Mouse (Mus musculus): ENCODE measurements around the gene Rnf185. TPM values are rescaled to one million over a fixed set of nuclear protein-coding genes. Genes with fewer than 3 reads are reported as not detected.
A peak's percentile ranks its signal among the peaks of the same experiment; 100 is the strongest.

Gene Rnf185
- polyA plus RNA-seq (2015; fragmentation: Nextera tagmentation; extraction: Ambion mirVana) = 24.7 and 25.6 TPM in 2 replicates

DNA sequence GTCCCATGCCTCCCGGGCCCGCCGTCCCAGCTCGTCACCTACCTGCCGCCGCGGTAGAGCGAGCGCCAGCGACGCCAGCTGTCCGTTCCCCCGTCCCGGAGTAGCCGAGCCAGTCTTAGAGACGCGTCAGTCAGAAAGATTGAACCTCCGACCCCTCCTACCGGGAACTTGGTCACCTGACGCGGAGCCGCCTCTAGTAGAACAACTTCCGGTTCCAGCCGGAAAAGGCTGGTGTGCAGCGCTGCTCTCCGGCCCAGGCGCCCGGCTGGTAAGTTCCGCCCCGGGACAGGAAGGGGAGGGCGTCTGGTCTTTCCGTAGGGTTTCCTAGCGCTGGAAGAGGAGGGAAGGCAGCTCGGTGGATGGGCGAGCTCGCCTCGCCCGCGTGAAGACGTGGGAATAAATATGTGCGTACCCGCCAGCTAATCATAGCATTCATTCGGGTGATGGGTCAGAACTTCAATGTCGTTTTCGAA lies at the start of gene Rnf185:
Rnf185 (minus strand) TSS at position 197 of the 473 bp plus-strand sequence.
- Histone ChIP-seq H3K4me1 (peaks cover 28% of the 10 kb centered on the region), H3K36me3 (peaks cover 33% of the 10 kb centered on the region), H3K4me3 (peak within 1 kb of the TSS; percentile 95), H3K4me2 (peak within 1 kb of the TSS; percentile 95), H3K9ac (peak within 1 kb of the TSS; percentile 93), H3K9me3 (no peaks in the 10 kb centered on the region), H3K27ac (replicated peaks) (peak within 1 kb of the TSS; percentile 96), H3K27me3 (replicated peaks) (no peaks in the 10 kb centered on the region)
- under 1% methylated on average over 45 of the region's 45 CpGs for WGBS
- peak; percentile 95 for ATAC-seq (ENCODE audit: extremely low read depth, insufficient number of reproducible peaks, low FRiP score, low TSS enrichment)

DNA sequence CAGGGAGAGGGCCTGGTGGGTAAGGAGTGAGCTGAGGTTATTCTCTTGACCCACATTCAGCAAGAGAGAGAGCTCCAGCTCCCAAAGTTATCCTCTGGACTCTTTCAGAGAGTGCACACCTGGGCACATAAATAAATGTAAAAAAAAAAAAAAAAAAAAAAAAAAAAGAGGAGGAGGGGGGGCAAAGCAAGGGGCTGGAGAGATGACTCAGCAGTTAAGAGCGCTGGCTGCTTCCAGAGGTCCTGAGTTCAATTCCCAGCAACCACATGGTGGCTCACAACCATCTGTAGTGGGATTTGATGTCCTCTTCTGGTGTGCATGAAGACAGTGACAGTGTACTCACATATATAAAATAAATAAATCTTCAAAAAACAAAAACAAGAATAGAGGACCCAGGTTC lies 45.1 kb upstream of the Rnf185 start:
- 84% methylated on average over 1 of the region's 1 CpGs for WGBS
- peaks cover 8% of the 10 kb centered on the region; the same call in 1 of the 2 replicates for H3K4me1 ChIP-seq
- no peak overlapping the region for H3K27ac ChIP-seq (replicated peaks)
- no peak overlapping the region for H3K4me2 ChIP-seq
- no peaks in the 10 kb centered on the region for H3K9me3 ChIP-seq
- H3K9ac ChIP-seq = no peak overlapping the region
- 0 out of 2 replicates have a peak, but pooled peaks cover 3% of the 10 kb centered on the region for H3K36me3 ChIP-seq
- H3K4me3 ChIP-seq = no peak overlapping the region
- peaks cover 1% of the 10 kb centered on the region; the same call in 1 of the 2 replicates for H3K27me3 ChIP-seq (replicated peaks)
- no peak for ATAC-seq (ENCODE audit: extremely low read depth, insufficient number of reproducible peaks, low FRiP score, low TSS enrichment)

DNA sequence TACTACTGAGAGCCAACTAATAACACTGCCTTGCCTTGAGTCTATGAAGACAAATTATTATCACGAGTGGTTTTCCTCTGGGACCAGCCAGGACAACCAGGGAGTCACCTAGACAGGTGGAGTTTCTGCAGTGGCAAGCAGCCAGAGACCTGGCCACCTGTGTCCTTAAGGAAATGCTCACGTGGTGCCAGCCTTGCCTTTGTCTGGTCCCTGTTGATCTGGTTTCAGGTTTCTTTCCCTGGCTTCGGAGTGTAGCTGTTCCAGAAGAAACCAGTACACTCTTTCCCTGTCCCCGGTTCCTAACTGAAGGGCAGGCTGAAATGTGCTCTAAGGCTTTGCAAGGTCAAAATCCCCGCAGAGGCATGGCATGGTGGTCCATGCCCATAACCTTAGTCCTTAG lies 44.6 kb upstream of the Rnf185 start:
- Histone ChIP-seq H3K4me1 (peaks cover 8% of the 10 kb centered on the region; the same call in 1 of the 2 replicates), H3K27me3 (replicated peaks) (no peaks in the 10 kb centered on the region; the same call in 1 of the 2 replicates), H3K9ac (no peak overlapping the region), H3K27ac (replicated peaks) (no peak overlapping the region), H3K4me3 (no peak overlapping the region), H3K36me3 (0 out of 2 replicates have a peak, but pooled peaks cover 3% of the 10 kb centered on the region), H3K9me3 (no peaks in the 10 kb centered on the region), H3K4me2 (no peak overlapping the region)
- WGBS = 48% methylated on average over 5 of the region's 5 CpGs
- ATAC-seq (ENCODE audit: extremely low read depth, insufficient number of reproducible peaks, low FRiP score, low TSS enrichment) = no peak

DNA sequence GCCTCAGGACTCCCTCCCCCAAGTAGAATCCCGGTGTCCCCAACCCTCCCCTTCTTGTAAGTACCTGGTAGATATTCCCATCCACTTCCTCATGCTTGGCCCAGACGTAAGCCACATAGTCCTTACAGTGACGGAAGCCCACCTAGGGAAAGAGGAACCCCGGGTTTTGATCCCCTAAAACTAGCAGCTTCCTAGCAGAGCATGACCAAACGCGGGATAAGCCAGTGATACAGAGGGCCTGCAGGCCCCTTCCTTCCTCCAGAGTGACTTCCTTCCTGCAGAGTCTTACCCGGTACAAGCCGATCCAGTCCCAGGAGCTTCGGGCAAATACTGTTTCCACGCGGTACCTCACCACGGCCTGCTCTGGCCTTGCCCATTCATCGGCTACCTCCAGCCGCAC lies 43.3 kb upstream of the Rnf185 start:
- WGBS = 82% methylated on average over 14 of the region's 14 CpGs
- H3K27ac ChIP-seq (replicated peaks) = no peak overlapping the region
- ATAC-seq (ENCODE audit: extremely low read depth, insufficient number of reproducible peaks, low FRiP score, low TSS enrichment) = no peak

DNA sequence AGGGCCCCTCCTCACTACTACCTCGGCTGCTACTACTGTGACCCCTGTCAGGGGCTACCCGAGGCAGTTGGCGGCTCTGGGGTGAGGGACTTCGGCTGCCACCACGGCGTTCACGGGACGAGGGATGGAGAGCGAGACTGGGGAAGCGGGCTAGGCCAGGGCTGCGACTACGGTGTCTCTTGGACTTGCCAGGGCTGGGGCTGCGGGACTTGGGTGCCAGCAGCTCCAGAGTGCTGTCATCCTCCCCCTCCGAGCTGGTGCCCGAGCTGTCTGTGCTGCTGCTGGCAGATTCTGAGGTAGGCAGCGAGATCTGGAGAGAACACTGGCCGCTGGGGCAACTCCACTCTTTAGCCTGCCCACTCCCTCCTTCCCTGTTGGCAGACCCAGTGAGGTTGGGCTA lies 42.7 kb upstream of the Rnf185 start:
- ATAC-seq (ENCODE audit: extremely low read depth, insufficient number of reproducible peaks, low FRiP score, low TSS enrichment) = no peak
- Histone ChIP-seq H3K9ac (no peak overlapping the region), H3K9me3 (no peaks in the 10 kb centered on the region), H3K4me1 (peaks cover 8% of the 10 kb centered on the region; the same call in 1 of the 2 replicates), H3K4me2 (no peak overlapping the region), H3K27ac (replicated peaks) (no peak overlapping the region), H3K27me3 (replicated peaks) (no peaks in the 10 kb centered on the region), H3K36me3 (0 out of 2 replicates have a peak, but pooled peaks cover 3% of the 10 kb centered on the region), H3K4me3 (no peak overlapping the region)
- WGBS = 74% methylated on average over 17 of the region's 17 CpGs

More for the DNA sequence above, 43.3 kb upstream of the Rnf185 start:
- H3K4me2 ChIP-seq = no peak overlapping the region
- 0 out of 2 replicates have a peak, but pooled peaks cover 3% of the 10 kb centered on the region for H3K36me3 ChIP-seq
- no peak overlapping the region for H3K9ac ChIP-seq
- H3K4me1 ChIP-seq = peaks cover 8% of the 10 kb centered on the region; the same call in 1 of the 2 replicates
- H3K4me3 ChIP-seq = no peak overlapping the region
- no peaks in the 10 kb centered on the region for H3K9me3 ChIP-seq
- H3K27me3 ChIP-seq (replicated peaks) = no peaks in the 10 kb centered on the region

DNA sequence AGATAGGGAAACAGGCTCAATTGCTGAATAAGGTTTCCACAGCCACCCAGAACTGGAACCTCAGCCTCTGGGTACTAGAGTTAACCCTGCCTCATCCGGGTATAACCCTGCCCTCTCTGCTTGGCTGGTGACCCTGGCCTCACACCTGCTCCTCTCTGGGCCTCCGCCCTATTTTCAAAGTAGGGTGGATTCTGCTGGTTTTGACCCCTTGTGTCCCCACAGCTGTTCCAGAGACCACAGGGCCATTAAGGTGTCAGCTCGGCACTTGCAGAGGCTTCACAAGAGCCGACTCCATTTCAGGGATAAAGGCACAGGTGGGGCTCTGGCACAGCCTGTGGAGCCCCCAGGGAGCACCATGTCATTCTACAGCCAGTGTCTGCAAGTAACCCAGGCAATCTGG lies 40.6 kb upstream of the Rnf185 start:
- peaks cover 14% of the 10 kb centered on the region; the same call in 1 of the 2 replicates for H3K4me1 ChIP-seq
- H3K4me3 ChIP-seq = no peak overlapping the region
- H3K27me3 ChIP-seq (replicated peaks) = no peaks in the 10 kb centered on the region
- 68% methylated on average over 4 of the region's 4 CpGs for WGBS
- H3K4me2 ChIP-seq = no peak overlapping the region
- H3K9me3 ChIP-seq = no peaks in the 10 kb centered on the region
- peak overlapping the region; percentile 19; the same call in 1 of the 2 replicates for H3K9ac ChIP-seq
- H3K27ac ChIP-seq (replicated peaks) = no peak overlapping the region
- ATAC-seq (ENCODE audit: extremely low read depth, insufficient number of reproducible peaks, low FRiP score, low TSS enrichment) = no peak
- H3K36me3 ChIP-seq = no peaks in the 10 kb centered on the region

DNA sequence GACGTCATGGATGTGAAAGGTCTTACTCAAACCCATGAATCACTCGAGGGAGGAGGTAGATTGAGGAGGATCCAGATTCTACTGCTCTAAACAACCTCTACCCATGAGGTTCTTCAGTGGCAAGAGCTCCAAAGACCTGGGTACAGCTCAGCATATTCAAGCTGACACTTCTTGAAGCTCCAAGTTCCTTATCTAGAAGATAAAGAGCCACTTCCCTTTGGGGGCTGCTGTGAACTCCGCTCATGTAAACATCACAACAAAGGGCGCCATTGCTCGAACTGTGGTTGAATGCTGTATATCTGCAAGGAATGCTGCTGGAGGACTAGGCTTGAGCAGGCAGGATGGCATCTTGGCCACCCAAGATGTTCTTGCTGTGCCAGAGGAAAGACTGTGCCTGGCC lies 36.9 kb upstream of the Rnf185 start:
- no peak overlapping the region for H3K9ac ChIP-seq
- 42% methylated on average over 5 of the region's 5 CpGs for WGBS
- H3K4me2 ChIP-seq = no peak overlapping the region
- peaks cover 18% of the 10 kb centered on the region; the same call in 1 of the 2 replicates for H3K4me1 ChIP-seq
- no peak overlapping the region for H3K27ac ChIP-seq (replicated peaks)
- no peaks in the 10 kb centered on the region for H3K36me3 ChIP-seq
- H3K9me3 ChIP-seq = no peaks in the 10 kb centered on the region
- peaks cover 7% of the 10 kb centered on the region; the same call in 1 of the 2 replicates for H3K27me3 ChIP-seq (replicated peaks)
- no peak overlapping the region for H3K4me3 ChIP-seq
- ATAC-seq (ENCODE audit: extremely low read depth, insufficient number of reproducible peaks, low FRiP score, low TSS enrichment) = no peak

DNA sequence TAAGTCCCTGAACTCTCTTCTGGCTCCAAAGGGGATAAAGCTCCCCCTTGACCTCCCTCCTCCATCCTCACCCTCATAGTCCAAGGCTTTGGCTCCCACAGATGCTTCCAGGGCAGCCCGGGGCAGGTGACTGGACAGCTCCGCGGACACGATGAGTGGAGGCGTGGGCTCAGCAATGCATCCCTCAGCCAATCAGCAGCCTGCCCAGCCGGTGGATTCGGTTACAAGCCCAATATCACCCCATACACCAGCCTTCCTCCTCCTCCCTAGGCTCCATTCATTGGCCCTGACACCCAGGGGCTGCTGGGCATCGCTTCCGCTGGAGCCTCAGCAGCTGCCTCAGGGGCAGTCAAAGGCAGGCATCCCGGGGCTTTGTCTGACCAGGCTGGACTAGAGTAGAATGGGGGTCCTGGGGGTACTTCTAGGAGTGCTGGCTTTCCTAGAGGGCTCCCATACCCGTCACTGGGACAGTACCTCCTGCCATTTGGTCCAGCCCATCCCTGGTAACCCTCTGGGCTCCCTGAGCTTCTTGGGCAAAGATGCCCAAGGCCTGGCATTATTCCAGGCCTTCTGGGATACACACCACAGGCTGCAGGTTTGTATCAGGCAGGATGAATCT lies 35.9 kb upstream of the Rnf185 start, which contains the start of gene Pla2g3:
Pla2g3 (plus strand) TSS at position 333 of the 619 bp plus-strand sequence.
- no peak within 1 kb of the TSS for H3K4me3 ChIP-seq

DNA sequence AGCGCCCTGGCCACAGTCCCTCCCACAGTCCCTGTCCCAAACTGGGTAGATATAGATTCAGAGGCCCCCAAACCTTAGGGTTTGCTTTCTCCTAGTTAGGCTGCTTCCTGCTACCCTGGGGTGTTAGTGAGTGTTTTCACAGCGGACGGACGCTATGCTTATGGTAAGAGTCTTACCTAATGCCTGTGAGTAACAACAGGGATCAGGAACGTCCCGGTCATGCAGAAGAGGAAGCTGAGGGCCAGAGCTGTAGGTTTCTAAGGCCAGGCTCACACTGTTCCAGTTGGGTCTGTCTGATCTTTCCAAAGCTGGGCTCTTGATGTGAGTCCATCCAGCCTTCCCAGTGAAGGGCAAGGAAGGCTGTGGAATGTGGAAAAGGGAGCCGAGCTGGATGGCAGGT lies 34.2 kb upstream of the Rnf185 start:
- no peak for ATAC-seq (ENCODE audit: extremely low read depth, insufficient number of reproducible peaks, low FRiP score, low TSS enrichment)
- 59% methylated on average over 7 of the region's 7 CpGs for WGBS
- H3K9me3 ChIP-seq = no peaks in the 10 kb centered on the region
- no peak overlapping the region for H3K4me3 ChIP-seq
- H3K27me3 ChIP-seq (replicated peaks) = peaks cover 7% of the 10 kb centered on the region; the same call in 1 of the 2 replicates
- H3K4me2 ChIP-seq = no peak overlapping the region
- H3K27ac ChIP-seq (replicated peaks) = no peak overlapping the region
- H3K4me1 ChIP-seq = 0 out of 2 replicates have a peak, but pooled peaks cover 15% of the 10 kb centered on the region
- H3K36me3 ChIP-seq = no peaks in the 10 kb centered on the region
- H3K9ac ChIP-seq = no peak overlapping the region

More for the DNA sequence above, 35.9 kb upstream of the Rnf185 start, which contains the start of gene Pla2g3:
- ATAC-seq (ENCODE audit: extremely low read depth, insufficient number of reproducible peaks, low FRiP score, low TSS enrichment) = no peak
- Histone ChIP-seq H3K9ac (no peak within 1 kb of the TSS), H3K4me1 (peaks cover 20% of the 10 kb centered on the region; the same call in 1 of the 2 replicates), H3K27me3 (replicated peaks) (peaks cover 7% of the 10 kb centered on the region; the same call in 1 of the 2 replicates), H3K9me3 (no peaks in the 10 kb centered on the region), H3K27ac (replicated peaks) (no peak within 1 kb of the TSS), H3K36me3 (no peaks in the 10 kb centered on the region), H3K4me2 (no peak within 1 kb of the TSS)
- 28% methylated on average over 11 of the region's 11 CpGs for WGBS

DNA sequence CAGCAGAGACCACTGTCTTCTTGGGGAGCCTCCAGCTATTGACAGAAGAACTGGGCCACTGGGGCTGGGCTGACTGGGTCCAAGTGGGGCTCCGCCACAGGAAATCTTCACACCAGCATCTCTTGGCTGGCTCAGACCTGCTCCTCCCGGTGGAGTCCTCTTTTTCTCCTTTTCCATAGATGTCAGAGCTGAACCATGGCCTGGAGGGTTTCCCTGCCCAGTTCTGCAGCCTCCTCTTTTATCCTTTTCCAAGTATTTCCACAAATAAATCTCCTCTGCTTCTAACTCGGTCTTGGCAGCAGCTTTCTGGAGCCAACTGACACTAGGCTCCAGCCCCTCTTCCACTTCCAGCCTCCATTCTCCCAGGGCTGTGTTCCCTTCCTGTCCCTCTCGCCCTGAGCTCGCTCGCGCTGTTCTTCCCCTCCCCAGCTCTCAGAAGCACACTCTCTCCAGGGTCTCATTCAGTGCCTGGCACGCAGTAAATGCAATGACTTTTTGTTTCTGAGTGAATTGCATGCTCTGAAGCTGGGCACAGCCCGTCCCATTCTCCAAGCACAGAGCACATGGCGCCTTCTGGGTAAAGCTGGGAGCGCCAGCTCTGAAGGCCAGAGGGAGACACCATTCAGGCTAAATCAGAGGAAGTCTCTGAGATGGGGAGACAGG lies 31.9 kb upstream of the Rnf185 start:
- ATAC-seq (ENCODE audit: extremely low read depth, insufficient number of reproducible peaks, low FRiP score, low TSS enrichment) = no peak
- Histone ChIP-seq H3K4me2 (no peak overlapping the region), H3K9ac (no peak overlapping the region), H3K36me3 (no peaks in the 10 kb centered on the region), H3K4me1 (0 out of 2 replicates have a peak, but pooled peaks cover 15% of the 10 kb centered on the region), H3K9me3 (no peaks in the 10 kb centered on the region), H3K27ac (replicated peaks) (no peak overlapping the region), H3K27me3 (replicated peaks) (peaks cover 7% of the 10 kb centered on the region; the same call in 1 of the 2 replicates), H3K4me3 (no peak overlapping the region)
- 62% methylated on average over 11 of the region's 11 CpGs for WGBS

DNA sequence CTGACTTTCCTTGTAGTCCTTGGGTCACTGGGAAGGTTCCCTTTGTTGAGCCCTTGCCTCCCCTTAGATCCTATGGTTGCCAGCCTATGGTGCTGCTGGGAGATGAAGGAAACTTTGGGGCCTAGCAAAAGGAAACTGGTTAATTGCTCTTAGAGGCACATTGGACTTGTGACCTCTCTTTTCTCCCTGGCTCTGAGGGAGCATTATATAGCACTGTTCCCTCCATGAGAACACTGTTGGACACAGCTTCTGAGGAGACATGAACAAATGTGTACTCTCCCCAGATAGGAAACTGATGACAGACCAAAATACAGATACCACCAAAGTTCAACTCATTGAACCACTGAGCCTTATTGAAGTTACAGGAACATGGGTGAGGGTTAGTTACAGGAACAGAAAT lies 23.3 kb upstream of the Rnf185 start:
- Histone ChIP-seq H3K4me3 (no peak overlapping the region), H3K27ac (replicated peaks) (no peak overlapping the region), H3K9ac (no peak overlapping the region), H3K4me2 (no peak overlapping the region), H3K36me3 (no peaks in the 10 kb centered on the region), H3K4me1 (no peaks in the 10 kb centered on the region), H3K27me3 (replicated peaks) (peaks cover 3% of the 10 kb centered on the region; the same call in 1 of the 2 replicates), H3K9me3 (no peaks in the 10 kb centered on the region)
- ATAC-seq (ENCODE audit: extremely low read depth, insufficient number of reproducible peaks, low FRiP score, low TSS enrichment) = no peak

Measured in heart, embryonic 13.5 days (tissue).